Mouse (Mus musculus) ovary, postnatal 14 days (tissue): ENCODE results near the gene Camk2b.
"Not testable (repeated sequence)": the region's sequence is repeated elsewhere in the genome, so short reads cannot be mapped to it uniquely, and the experiment has no call there.

Experiments
- DNase-seq: peaks from one replicate; pipeline ENCODE4 v3.0.0; 2022; ENCODE audit warnings: low spot score

The Camk2b gene

GRCm38 (mm10) chr11:5942966-5943365, 123.2 kb downstream of the Camk2b start:
- no peak for DNase-seq

GRCm38 (mm10) chr11:5934531-5934930, 131.6 kb downstream of the Camk2b start:
- not testable (repeated sequence) for DNase-seq

DNA sequence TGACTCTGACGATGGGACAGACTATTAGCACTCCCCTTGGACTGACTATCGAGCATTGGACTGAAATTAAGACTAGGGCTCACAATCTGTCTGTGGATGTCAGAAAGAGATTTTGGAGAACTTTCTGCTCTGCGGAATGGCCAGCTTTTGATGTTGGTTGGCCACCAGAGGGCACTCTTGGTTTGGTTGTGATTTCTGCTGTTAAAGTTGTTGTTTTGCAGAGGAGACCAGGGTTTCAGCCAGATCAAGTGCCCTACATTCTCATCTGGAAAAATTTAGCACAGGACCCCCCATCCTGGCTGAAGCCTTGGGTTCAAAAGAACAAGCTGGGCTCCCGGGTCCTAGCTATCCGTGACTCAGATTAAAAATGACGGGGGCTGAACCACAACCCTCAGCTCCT, 134.2 kb downstream of the Camk2b start:
- DNase-seq: not testable (repeated sequence)

DNA sequence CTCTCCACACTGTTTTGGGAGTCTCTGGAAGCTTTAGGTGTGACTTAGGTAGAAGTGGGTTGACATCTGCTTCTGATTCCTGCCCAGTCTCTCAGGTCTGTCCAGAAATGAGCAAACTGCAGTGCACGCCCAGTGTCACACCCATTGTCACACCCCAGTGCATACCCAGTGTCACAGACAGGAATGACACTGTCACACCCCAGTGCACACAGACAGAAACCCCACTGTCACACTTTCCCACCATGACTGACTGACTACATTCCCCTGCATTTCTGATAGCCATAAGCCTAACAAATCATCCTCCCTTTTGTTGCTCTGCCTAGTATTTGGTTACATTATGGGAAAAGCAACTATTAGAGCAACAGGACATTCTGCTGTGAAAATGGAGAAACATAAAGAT, 135.6 kb downstream of the Camk2b start:
- no peak for DNase-seq

GRCm38 (mm10) chr11:5926696-5927220, 139.4 kb downstream of the Camk2b start:
- DNase-seq: no peak

GRCm38 (mm10) chr11:5924699-5925098, 141.5 kb downstream of the Camk2b start:
- no peak for DNase-seq

DNA sequence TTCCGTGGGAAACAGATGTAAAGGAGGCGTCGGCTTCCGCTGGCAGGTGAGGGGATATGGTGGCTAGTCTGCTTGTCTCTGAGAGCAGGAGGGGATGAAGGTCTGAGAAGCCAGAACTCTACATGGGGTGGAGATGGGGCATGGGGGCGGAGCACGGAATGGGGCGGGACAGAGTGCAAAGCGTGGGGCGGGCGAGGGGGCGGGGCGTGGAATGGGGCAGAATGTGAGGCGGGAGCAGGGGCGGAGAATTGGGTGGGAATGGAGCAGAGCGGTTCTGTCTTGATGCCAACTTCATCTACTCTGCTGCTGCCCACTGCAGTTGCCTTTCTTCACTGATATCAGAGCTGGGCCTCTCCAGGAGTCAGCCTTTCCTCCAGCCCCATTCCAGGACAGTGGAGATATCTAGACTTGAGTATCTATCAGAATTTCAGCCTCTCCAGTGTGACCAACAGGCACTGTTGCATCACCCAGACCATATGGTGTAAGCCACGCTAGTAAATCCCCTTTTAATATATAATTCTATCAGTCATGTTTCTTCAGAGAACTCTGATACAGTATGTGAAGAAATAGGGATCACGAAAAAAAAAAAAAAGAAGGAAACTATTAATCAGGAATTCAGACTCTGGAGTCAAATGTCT, 145.7 kb downstream of the Camk2b start:
- no peak for DNase-seq
